Mouse (Mus musculus): ENCODE data around the gene Lgals7. TPM values are rescaled to one million over a fixed set of nuclear protein-coding genes. Genes with fewer than 3 reads are reported as not detected.
A peak's percentile ranks its signal among the peaks of the same experiment; 100 is the strongest.
"Not testable (repeated sequence)": the region's sequence is repeated elsewhere in the genome, so short reads cannot be mapped to it uniquely, and the experiment has no call there.

Lgals7 gene
- total RNA-seq, 1 experiment: 0.89 TPM

DNA sequence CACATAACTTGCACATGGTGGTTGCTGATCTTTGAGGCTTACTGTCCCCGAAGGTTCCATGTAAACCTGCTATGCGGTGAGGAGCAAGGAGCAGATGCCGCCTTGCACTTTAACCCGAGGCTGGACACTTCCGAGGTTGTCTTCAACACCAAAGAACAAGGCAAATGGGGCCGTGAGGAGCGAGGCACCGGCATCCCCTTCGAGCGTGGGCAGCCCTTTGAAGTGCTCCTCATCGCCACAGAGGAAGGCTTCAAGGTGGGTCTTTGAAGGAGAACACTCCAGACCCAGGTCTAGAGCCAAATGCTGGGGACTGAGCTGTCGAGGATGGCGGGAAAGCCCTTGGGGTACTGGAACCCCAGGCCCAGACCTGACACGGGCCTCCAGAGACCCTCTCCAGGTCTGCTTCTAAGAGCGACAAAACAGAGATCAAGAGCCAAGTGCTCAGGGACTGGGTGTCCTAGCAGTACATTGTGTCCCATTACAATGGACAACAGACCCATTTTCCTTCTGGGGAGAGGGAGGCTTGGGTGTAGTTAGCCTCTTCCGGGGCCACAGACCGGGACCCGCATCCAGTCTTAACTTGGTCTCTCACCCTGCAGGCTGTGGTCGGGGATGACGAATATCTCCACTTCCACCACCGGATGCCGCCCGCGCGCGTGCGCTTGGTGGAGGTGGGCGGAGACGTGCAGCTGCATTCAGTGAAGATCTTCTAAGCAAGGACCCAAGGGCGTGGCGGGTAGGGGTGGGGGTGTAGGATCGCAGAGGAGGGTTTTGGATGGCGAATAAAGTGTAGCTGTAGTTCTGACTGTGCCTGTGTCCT is 2.0 kb downstream of the Lgals7 start:
- H3K9me3 ChIP-seq (ENCODE audit: control insufficient read depth, insufficient read depth, low read depth, low read length): no peaks in the 10 kb centered on the region
- peak; percentile 76 for DNase-seq (ENCODE audit: low read depth, low spot score)
- peaks cover 0 to 14% of the 10 kb centered on the region in 2 experiments; a peak in 1 of 4 replicates for H3K4me1 ChIP-seq (ENCODE audit: control insufficient read depth in 2 of 2, insufficient read depth in 2 of 2, low read length in 2 of 2, poor library complexity in 1 of 2)
- H3K9ac ChIP-seq (ENCODE audit: insufficient read depth, low read depth, low read length, poor library complexity, severe bottlenecking): peak overlapping the region; percentile 54; the same call in 1 of the 2 replicates
- TF ChIP-seq MAFK (IDR thresholded peaks at IDR 0.05; ENCODE audit: insufficient read depth, low read depth, low read length) (no peak), ZC3H11A (IDR thresholded peaks at IDR 0.05; ENCODE audit: borderline replicate concordance, low read depth, low read length) (no peak)
- H3K4me3 ChIP-seq (ENCODE audit: insufficient read depth in 1 of 2, low read depth in 1 of 2, low read length in 2 of 2, poor library complexity in 1 of 2, severe bottlenecking in 1 of 2): peak overlapping the region; percentile 26 to 65; a peak in 3 of 4 replicates
- no peaks in the 10 kb centered on the region for H3K36me3 ChIP-seq (ENCODE audit: control insufficient read depth, insufficient read depth, low read length, poor library complexity, severe bottlenecking)
- in situ Hi-C loops (cut with MboI; ENCODE audit: low sequenced_read_pairs in 2 of 2, unreplicated experiment in 2 of 2): no loop called here
- H3K27ac ChIP-seq (ENCODE audit: insufficient read depth, low read depth, low read length, poor library complexity, severe bottlenecking): no peak overlapping the region

DNA sequence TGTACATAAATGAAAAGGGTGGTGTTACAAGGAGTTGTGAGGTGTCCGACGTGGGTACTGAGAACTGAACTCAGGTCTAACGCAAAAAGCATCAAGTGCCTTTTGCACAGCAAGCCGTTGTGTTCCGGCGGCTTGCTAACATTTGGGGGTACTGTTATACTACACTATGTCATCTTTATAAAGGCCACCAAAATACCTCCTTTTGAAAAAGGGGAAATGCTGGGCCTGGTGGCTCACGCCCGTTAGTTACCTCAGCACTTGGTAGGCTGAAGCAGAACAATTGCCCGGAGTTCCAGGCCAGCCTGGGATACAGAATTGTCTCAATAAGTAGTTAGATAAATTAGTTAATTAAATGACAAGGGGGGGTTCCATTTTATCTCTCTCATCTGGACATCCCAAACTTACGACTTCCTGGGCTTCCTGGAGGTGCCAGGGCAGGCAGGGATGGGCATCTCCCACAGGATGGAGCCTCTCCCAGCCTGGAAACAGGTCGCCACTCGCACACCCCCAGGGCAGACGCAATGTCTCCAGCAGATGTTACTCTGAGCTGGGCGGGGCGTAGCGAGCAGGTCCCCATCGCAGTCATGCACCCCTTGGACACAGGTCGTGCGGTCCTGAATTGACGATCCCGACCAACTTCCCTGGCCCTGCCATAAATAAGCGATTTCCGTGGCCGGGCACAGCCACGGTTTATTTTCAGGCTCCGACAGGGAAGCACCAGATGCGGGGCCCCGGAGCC is 3.3 kb downstream of the Lgals7 start:
- Histone ChIP-seq H3K27ac (ENCODE audit: insufficient read depth, low read depth, low read length, poor library complexity, severe bottlenecking) (no peak overlapping the region), H3K4me3 (ENCODE audit: insufficient read depth in 1 of 2, low read depth in 1 of 2, low read length in 2 of 2, poor library complexity in 1 of 2, severe bottlenecking in 1 of 2) (0 out of 4 replicates have a peak overlapping the region, but pooled peaks have one; percentile 2 to 10)
- DNase-seq (ENCODE audit: low read depth, low spot score): no peak

GRCm38 (mm10) chr7:28867508-28868340 is 4.1 kb downstream of the Lgals7 start:
- H3K9ac ChIP-seq (ENCODE audit: insufficient read depth, low read depth, low read length, poor library complexity, severe bottlenecking): peak overlapping the region; percentile 4; the same call in 1 of the 2 replicates
- peak; percentile 43 for DNase-seq (ENCODE audit: low read depth, low spot score)
- 0 out of 4 replicates have a peak overlapping the region, but pooled peaks have one; percentile 2 to 10 for H3K4me3 ChIP-seq (ENCODE audit: insufficient read depth in 1 of 2, low read depth in 1 of 2, low read length in 2 of 2, poor library complexity in 1 of 2, severe bottlenecking in 1 of 2)
- in situ Hi-C loops (cut with MboI; ENCODE audit: low sequenced_read_pairs in 2 of 2, unreplicated experiment in 2 of 2); H3K36me3 ChIP-seq (ENCODE audit: control insufficient read depth, insufficient read depth, low read length, poor library complexity, severe bottlenecking); H3K9me3 ChIP-seq (ENCODE audit: control insufficient read depth, insufficient read depth, low read depth, low read length); H3K27ac ChIP-seq (ENCODE audit: insufficient read depth, low read depth, low read length, poor library complexity, severe bottlenecking): not testable (repeated sequence)
- H3K4me1 ChIP-seq (ENCODE audit: control insufficient read depth in 2 of 2, insufficient read depth in 2 of 2, low read length in 2 of 2, poor library complexity in 1 of 2): peaks cover 0 to 14% of the 10 kb centered on the region in 2 experiments; a peak in 1 of 4 replicates
- peak; percentile 94 for TF ChIP-seq ZNF384 (IDR thresholded peaks at IDR 0.05; ENCODE audit: low read depth, low read length)

More for the DNA sequence above, 3.3 kb downstream of the Lgals7 start:
- in situ Hi-C loops (cut with MboI; ENCODE audit: low sequenced_read_pairs in 2 of 2, unreplicated experiment in 2 of 2): no loop called here
- TF ChIP-seq MAFK (IDR thresholded peaks at IDR 0.05; ENCODE audit: insufficient read depth, low read depth, low read length) (no peak), CHD2 (IDR thresholded peaks at IDR 0.05; ENCODE audit: low read depth, low read length) (no peak), ZNF384 (IDR thresholded peaks at IDR 0.05; ENCODE audit: low read depth, low read length) (no peak), HCFC1 (IDR thresholded peaks at IDR 0.05; ENCODE audit: borderline replicate concordance, insufficient read depth, low read length) (no peak), ZC3H11A (IDR thresholded peaks at IDR 0.05; ENCODE audit: borderline replicate concordance, low read depth, low read length) (no peak)
- H3K36me3 ChIP-seq (ENCODE audit: control insufficient read depth, insufficient read depth, low read length, poor library complexity, severe bottlenecking): no peaks in the 10 kb centered on the region
- H3K9me3 ChIP-seq (ENCODE audit: control insufficient read depth, insufficient read depth, low read depth, low read length): no peaks in the 10 kb centered on the region
- H3K4me1 ChIP-seq (ENCODE audit: control insufficient read depth in 2 of 2, insufficient read depth in 2 of 2, low read length in 2 of 2, poor library complexity in 1 of 2): peaks cover 0 to 14% of the 10 kb centered on the region in 2 experiments; a peak in 1 of 4 replicates
- H3K9ac ChIP-seq (ENCODE audit: insufficient read depth, low read depth, low read length, poor library complexity, severe bottlenecking): peak overlapping the region; percentile 2; the same call in 1 of the 2 replicates

DNA sequence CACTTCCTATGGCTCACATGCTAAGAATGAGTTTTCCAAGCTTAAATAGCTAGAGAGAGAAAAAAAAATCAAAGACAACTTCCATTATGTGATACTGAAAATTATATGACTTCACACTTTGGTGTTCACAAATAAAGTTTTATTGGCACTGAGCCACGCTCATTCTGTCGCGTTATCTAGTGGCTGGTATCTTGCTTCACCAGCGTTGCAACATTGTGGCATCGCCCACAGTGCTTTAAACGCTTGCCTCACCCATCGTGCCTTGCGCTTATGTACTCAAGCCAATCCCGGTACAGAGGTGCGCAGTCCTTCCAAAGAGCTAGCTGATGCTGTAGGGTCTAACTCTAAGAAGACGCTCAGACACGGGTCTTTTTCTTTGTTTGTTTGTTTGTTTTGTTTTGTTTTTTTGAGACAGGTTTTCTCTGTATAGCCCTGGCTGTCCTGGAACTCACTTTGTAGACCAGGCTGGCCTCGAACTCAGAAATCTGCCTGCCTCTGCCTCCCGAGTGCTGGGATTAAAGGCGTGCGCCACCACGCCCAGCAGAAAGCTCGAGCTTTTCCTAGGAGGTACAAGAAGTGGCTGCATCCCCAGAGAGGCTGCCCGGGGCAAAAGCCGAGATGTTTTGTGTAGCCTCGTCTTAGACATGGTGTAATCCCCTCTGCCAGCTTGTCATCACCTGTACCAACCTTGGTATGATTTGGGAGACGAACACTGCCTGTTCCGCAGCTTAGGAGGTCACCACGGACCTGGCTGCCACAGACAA is 7.4 kb downstream of the Lgals7 start:
- H3K4me3 ChIP-seq (ENCODE audit: insufficient read depth in 1 of 2, low read depth in 1 of 2, low read length in 2 of 2, poor library complexity in 1 of 2, severe bottlenecking in 1 of 2): no peak overlapping the region
- no peaks in the 10 kb centered on the region for H3K36me3 ChIP-seq (ENCODE audit: control insufficient read depth, insufficient read depth, low read length, poor library complexity, severe bottlenecking)
- no peak overlapping the region for H3K27ac ChIP-seq (ENCODE audit: insufficient read depth, low read depth, low read length, poor library complexity, severe bottlenecking)
- H3K4me1 ChIP-seq (ENCODE audit: control insufficient read depth in 2 of 2, insufficient read depth in 2 of 2, low read length in 2 of 2, poor library complexity in 1 of 2): peaks cover 0 to 4% of the 10 kb centered on the region in 2 experiments; a peak in 1 of 4 replicates
- no peak for TF ChIP-seq ZNF384 (IDR thresholded peaks at IDR 0.05; ENCODE audit: low read depth, low read length)
- TF ChIP-seq MAFK (IDR thresholded peaks at IDR 0.05; ENCODE audit: insufficient read depth, low read depth, low read length): no peak
- DNase-seq (ENCODE audit: low read depth, low spot score): no peak
- H3K9ac ChIP-seq (ENCODE audit: insufficient read depth, low read depth, low read length, poor library complexity, severe bottlenecking): no peak overlapping the region
- no peaks in the 10 kb centered on the region for H3K9me3 ChIP-seq (ENCODE audit: control insufficient read depth, insufficient read depth, low read depth, low read length)
- in situ Hi-C loops (cut with MboI; ENCODE audit: low sequenced_read_pairs in 2 of 2, unreplicated experiment in 2 of 2): no loop called here

Data from ES-E14 (cell line).